Mouse (Mus musculus) bone marrow, adult 2 months (tissue): ENCODE measurements around the gene Cfap36.

Experiments
- CTCF ChIP-seq: fragments of 200-500 bp; IDR thresholded peaks from 2 replicates; pipeline ENCODE4 v1.5.1; 2011; ENCODE audit warnings: low read length, control low read depth; ENCODE audit not compliant: control insufficient read depth, insufficient read depth
- POLR2A ChIP-seq: fragments of 200-500 bp; IDR thresholded peaks from 2 replicates; pipeline ENCODE4 v1.6.1; 2011; ENCODE audit warnings: low read depth, mild to moderate bottlenecking, control low read depth, low read length, borderline replicate concordance; ENCODE audit not compliant: control insufficient read depth

DNA sequence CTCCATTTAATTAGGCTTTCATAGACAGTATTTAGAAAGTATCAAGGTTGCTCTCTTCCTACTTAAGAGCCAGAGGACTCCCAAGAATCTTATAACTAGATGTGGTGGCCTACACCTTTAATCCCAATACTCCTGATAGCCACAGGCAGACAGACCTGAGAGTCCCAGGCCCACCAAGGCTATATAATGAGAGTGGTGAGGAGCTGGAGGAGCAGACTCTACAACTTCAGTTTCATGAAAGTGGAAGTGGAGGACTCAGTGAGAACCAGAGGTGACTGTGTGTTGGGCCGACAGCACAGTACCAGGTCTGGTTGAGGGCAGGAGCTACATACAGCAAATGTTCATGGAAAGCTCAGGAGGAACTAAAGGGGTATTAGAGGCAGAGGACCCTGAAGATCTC is 516 bp upstream of the Cfap36 start:
- TF ChIP-seq POLR2A (no peak), CTCF (no peak)
